Mouse (Mus musculus) kidney, adult 2 months (tissue): ENCODE results near the gene Aig1.

Source experiments
- CTCF ChIP-seq: fragments of 200-500 bp; conservative IDR thresholded peaks from 2 replicates; pipeline ENCODE4 v1.5.1; 2011; ENCODE audit warnings: low read depth, mild to moderate bottlenecking, control low read depth, low read length, moderate library complexity, mixed read lengths; ENCODE audit not compliant: insufficient read depth, insufficient read length
- POLR2A ChIP-seq: fragments of 200-500 bp; IDR thresholded peaks from one replicate; pipeline ENCODE4 v1.6.1; 2011; ENCODE audit warnings: low read depth, low read length, control low read depth

GRCm38 (mm10) chr10:13667166-13667696, 201.5 kb downstream of the Aig1 start:
- TF ChIP-seq POLR2A (no peak), CTCF (no peak)
